Mouse (Mus musculus): ENCODE results near the gene Tmem169. TPM values are rescaled to one million over a fixed set of nuclear protein-coding genes. Genes with fewer than 3 reads are reported as not detected.
A peak's percentile ranks its signal among the peaks of the same experiment; 100 is the strongest.

Gene Tmem169
- polyA plus RNA-seq, 1 experiment from 2014 or later = 0.79 TPM

DNA sequence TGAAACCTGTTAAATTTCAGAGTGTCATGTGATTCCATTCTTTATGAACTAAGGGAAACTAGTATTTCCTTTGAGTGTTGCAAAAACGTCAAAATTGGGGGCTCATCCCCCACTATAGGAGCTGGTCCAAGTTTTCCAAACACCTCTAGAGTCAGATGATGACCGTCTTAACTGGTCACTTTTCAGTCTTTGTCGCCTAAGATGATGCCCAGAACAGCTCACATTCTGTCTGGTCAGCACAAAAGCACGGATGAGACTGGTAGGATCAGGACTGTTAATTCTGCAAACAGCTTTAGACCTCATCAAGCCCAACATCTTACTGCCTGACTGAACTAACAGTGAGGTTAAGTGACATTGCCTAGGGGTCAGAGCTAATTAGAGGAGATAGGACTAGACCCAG lies 24.8 kb downstream of the Tmem169 start:
- Histone ChIP-seq H3K4me3 (replicated peaks) (no peak overlapping the region), H3K4me1 (replicated peaks) (peaks cover 21% of the 10 kb centered on the region), H3K9ac (no peak overlapping the region), H3K27me3 (no peaks in the 10 kb centered on the region), H3K4me2 (no peak overlapping the region), H3K9me3 (replicated peaks) (no peaks in the 10 kb centered on the region), H3K27ac (replicated peaks) (no peak overlapping the region), H3K36me3 (replicated peaks) (peaks cover 3% of the 10 kb centered on the region; the same call in 1 of the 2 replicates)
- ATAC-seq (ENCODE audit: insufficient read depth) = no peak
- 61% methylated on average over 4 of the region's 4 CpGs for WGBS (ENCODE audit: insufficient replicate concordance)

DNA sequence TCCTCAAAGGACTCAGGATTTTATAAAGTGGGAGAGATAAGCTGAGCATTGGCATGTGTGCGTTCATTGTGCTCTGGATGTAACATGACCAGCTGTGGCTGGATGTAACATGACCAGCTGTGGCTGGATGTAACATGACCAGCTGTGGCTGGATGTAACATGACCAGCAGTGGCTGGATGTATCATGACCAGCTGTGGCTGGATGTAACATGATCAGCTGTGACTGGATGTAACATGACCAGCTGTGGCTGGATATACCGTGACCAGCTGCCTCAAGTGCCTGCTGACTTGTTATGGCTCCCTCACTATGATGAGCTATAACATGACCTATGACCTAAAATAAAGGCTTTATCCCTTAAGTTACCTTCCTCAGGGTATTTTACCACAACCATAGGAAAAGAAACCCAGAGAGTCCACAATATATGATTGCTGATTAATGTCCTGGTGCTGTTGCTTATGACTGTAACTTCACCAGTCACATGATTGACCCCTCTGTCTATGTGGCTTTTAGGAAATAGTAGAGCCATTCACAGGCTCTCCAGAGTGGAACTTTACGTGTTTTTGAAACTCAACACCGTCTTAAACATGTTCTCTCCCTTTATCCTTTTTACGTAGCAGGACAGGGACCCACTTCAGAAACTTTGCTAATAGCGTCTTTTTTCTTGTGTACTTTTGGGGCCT lies 25.7 kb downstream of the Tmem169 start:
- Histone ChIP-seq H3K9me3 (replicated peaks) (no peaks in the 10 kb centered on the region), H3K9ac (no peak overlapping the region), H3K4me1 (replicated peaks) (peaks cover 21% of the 10 kb centered on the region), H3K27me3 (no peaks in the 10 kb centered on the region), H3K4me2 (no peak overlapping the region), H3K4me3 (replicated peaks) (no peak overlapping the region), H3K27ac (replicated peaks) (no peak overlapping the region), H3K36me3 (replicated peaks) (peaks cover 5% of the 10 kb centered on the region; the same call in 1 of the 2 replicates)
- 71% methylated on average over 6 of the region's 6 CpGs for WGBS (ENCODE audit: insufficient replicate concordance)
- ATAC-seq (ENCODE audit: insufficient read depth) = no peak

DNA sequence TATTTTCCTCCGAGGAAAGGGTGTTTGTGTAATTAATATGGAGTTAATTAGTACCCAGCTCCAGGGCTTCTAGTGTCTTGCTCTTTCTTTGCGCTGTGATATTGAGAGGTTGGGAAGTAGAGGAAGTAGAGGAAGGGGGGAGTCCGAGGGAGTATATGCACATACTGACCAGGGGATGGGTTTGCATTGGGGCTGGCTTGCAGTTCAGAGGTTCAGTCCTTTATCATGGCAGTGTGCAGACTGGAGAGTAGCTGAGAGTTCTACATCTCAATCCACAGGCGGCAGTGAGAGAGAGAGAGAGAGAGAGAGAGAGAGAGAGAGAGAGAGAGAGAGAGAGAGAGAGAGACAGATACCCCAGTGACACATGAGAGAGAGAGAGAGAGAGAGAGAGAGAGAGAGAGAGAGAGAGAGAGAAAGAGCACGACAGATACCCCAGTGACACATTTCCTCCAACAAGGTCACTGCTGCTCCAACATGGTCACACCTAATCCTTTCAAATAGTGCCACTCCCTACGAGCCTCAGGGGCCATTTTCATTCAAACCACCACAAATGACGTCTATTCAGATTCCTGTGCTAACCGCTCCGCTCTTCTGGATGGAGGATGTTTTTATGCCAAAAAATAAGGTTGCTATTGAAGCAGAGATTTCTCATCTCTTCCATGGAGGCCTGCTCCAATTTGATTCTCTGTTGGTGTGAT lies 28.7 kb downstream of the Tmem169 start:
- Histone ChIP-seq H3K4me2 (no peak overlapping the region), H3K4me3 (replicated peaks) (no peak overlapping the region), H3K27me3 (no peaks in the 10 kb centered on the region), H3K36me3 (replicated peaks) (peaks cover 11% of the 10 kb centered on the region), H3K4me1 (replicated peaks) (peaks cover 10% of the 10 kb centered on the region), H3K9me3 (replicated peaks) (no peaks in the 10 kb centered on the region), H3K27ac (replicated peaks) (no peak overlapping the region), H3K9ac (no peak overlapping the region)
- WGBS (ENCODE audit: insufficient replicate concordance) = 79% methylated on average over 9 of the region's 9 CpGs
- no peak for ATAC-seq (ENCODE audit: insufficient read depth)

DNA sequence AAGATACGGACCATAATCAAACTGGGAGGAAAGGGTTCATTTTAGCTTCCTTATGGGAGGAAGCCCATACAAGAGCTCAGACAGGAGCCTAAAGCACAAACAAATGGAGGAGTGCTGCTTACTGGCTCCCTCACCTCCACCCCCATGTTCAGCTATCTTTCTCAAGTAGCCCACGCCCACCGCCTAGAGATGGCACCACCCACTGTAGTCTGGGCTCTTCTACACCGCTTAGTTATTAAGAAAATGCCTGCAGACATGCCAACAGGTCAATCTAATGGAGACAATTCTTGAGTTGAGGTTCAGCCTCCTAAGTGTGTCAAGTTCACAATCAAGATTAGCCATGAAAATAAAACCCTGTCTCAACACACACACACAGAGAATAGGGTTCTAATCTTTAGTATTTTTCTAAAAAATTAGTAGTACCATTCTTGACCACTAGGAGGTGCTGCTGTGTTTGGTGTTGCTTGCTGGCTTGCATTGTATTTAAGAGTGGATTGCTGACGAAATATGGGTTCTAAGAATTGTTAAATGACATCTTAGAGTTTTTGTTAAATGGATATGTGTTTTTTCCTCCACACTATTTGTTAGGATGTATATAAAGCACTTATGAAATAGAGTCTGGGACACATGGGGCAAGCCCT lies 29.4 kb downstream of the Tmem169 start:
- no peak for ATAC-seq (ENCODE audit: insufficient read depth)
- no peak overlapping the region for H3K27ac ChIP-seq (replicated peaks)
- H3K4me3 ChIP-seq (replicated peaks) = no peak overlapping the region
- H3K9me3 ChIP-seq (replicated peaks) = no peaks in the 10 kb centered on the region
- WGBS (ENCODE audit: insufficient replicate concordance) = 50% methylated on average over 5 of the region's 5 CpGs
- peaks cover 17% of the 10 kb centered on the region for H3K36me3 ChIP-seq (replicated peaks)
- H3K4me2 ChIP-seq = no peak overlapping the region
- H3K9ac ChIP-seq = no peak overlapping the region
- H3K4me1 ChIP-seq (replicated peaks) = peaks cover 4% of the 10 kb centered on the region; the same call in 1 of the 2 replicates
- no peaks in the 10 kb centered on the region for H3K27me3 ChIP-seq

DNA sequence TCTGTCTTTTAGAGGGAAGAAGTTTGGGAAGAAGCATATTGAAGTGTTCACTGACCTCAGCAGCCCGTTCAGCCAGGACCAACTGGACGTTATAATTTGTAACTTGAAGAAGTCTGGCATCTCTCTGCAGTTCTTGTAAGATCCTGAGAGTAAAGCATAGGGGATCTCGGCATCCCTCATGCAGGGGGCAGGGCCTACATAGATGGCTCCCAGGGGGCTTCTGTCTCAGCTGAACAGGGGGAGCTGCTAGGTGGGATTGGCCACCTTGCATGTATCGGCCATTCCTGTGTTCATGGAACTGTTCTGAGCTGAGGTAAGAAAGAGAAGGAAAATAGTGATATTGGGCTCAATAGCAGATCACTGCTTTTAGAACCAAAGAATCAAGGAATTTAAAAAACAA lies 31.3 kb downstream of the Tmem169 start:
- no peaks in the 10 kb centered on the region for H3K4me1 ChIP-seq (replicated peaks)
- H3K27ac ChIP-seq (replicated peaks) = no peak overlapping the region
- H3K9ac ChIP-seq = no peak overlapping the region
- H3K4me3 ChIP-seq (replicated peaks) = no peak overlapping the region
- H3K9me3 ChIP-seq (replicated peaks) = no peaks in the 10 kb centered on the region
- H3K36me3 ChIP-seq (replicated peaks) = peaks cover 30% of the 10 kb centered on the region
- no peaks in the 10 kb centered on the region for H3K27me3 ChIP-seq
- WGBS (ENCODE audit: insufficient replicate concordance) = 75% methylated on average over 4 of the region's 4 CpGs
- ATAC-seq (ENCODE audit: insufficient read depth) = no peak
- H3K4me2 ChIP-seq = no peak overlapping the region

DNA sequence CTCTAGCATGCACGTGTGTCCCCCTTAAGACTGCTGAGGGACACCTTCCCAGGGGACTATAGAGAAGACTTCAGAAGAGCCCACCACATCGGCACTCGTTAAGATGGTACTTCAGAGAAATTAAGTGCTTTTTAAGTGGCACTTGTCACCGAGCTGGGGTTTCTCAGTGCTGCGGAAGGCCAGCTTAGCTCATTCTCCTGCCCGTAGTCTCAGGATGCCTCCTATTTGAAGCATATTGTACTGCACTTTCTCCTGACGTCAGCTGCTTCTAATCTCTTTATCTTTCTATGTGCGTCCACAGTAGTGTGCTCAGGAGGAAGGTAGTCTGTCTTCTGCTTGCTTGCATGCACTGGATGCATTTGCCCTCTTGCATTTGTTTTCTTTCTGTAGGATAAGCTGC lies 32.2 kb downstream of the Tmem169 start:
- H3K9me3 ChIP-seq (replicated peaks) = no peaks in the 10 kb centered on the region
- H3K36me3 ChIP-seq (replicated peaks) = peaks cover 35% of the 10 kb centered on the region
- ATAC-seq (ENCODE audit: insufficient read depth) = no peak
- no peak overlapping the region for H3K4me3 ChIP-seq (replicated peaks)
- no peaks in the 10 kb centered on the region for H3K4me1 ChIP-seq (replicated peaks)
- no peak overlapping the region for H3K27ac ChIP-seq (replicated peaks)
- H3K27me3 ChIP-seq = no peaks in the 10 kb centered on the region
- no peak overlapping the region for H3K4me2 ChIP-seq
- no peak overlapping the region for H3K9ac ChIP-seq
- 68% methylated on average over 8 of the region's 8 CpGs for WGBS (ENCODE audit: insufficient replicate concordance)

DNA sequence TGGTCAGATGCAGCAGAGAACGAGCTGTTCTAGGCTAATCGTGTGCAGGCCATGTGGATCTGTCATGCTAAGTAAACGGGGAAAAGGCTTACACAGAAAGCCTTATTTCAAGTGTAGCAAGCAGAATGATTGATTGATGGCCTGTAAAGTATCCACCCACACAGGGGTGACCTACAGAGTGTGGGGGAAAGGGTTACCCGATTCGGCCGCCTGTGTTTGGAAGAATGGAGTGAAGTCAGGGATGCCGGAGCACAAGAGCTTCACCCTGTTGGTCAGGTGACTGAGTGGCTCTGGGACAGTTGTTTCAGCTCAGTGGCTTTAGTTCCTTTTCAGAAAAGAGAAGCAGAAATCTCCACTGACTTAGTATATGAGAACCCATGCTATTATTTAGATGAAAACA lies 32.7 kb downstream of the Tmem169 start:
- H3K27ac ChIP-seq (replicated peaks) = no peak overlapping the region
- no peak overlapping the region for H3K4me2 ChIP-seq
- no peaks in the 10 kb centered on the region for H3K27me3 ChIP-seq
- H3K36me3 ChIP-seq (replicated peaks) = peaks cover 35% of the 10 kb centered on the region
- no peak overlapping the region for H3K9ac ChIP-seq
- WGBS (ENCODE audit: insufficient replicate concordance) = 76% methylated on average over 7 of the region's 7 CpGs
- H3K4me1 ChIP-seq (replicated peaks) = no peaks in the 10 kb centered on the region
- no peaks in the 10 kb centered on the region for H3K9me3 ChIP-seq (replicated peaks)
- no peak for ATAC-seq (ENCODE audit: insufficient read depth)
- no peak overlapping the region for H3K4me3 ChIP-seq (replicated peaks)

DNA sequence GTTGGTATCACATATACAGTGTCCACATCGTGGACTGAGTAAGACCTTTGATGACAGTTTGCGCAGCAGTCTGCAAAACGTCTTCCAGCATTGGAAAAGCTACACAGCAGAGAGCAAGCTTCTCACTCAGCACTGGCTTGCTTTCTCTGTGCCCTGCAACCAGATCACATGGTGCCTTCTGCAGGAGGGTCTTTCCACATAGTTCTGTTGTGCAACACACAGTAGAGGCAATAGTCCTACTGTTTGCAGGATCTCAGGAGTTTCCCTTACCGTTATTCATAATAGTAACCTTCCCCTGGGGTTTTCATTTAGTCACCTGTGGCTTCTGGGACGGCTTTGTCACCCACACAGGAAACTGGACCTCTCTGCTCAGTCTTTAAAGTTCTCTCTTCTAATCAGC lies 36.6 kb downstream of the Tmem169 start:
- Histone ChIP-seq H3K27me3 (no peaks in the 10 kb centered on the region), H3K4me1 (replicated peaks) (no peaks in the 10 kb centered on the region), H3K9me3 (replicated peaks) (no peaks in the 10 kb centered on the region), H3K9ac (no peak overlapping the region), H3K27ac (replicated peaks) (no peak overlapping the region), H3K36me3 (replicated peaks) (peaks cover 39% of the 10 kb centered on the region), H3K4me2 (no peak overlapping the region), H3K4me3 (replicated peaks) (no peak overlapping the region)
- no peak; the same call in 1 of the 2 replicates for ATAC-seq (ENCODE audit: insufficient read depth)
- WGBS (ENCODE audit: insufficient replicate concordance) = 69% methylated on average over 5 of the region's 5 CpGs

DNA sequence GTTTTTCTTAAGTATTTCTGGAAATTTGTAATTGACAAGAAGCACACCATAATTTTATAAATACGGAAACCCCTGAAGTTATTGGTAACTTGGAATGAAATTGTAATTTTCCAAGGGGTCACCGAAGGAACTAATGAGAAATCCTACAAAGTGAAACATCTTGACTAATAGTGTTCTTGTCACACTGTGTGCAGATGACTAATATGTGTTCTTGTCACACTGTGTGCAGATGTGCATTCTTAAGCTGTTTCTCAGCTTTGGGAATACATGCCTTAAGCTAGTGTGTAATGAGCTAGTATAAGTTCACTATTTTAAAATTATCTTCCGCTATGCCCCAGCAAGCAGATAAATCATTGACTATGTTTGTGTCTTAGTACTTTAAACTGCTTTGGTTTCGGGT lies 39.1 kb downstream of the Tmem169 start:
- Histone ChIP-seq H3K4me2 (no peak overlapping the region), H3K9me3 (replicated peaks) (no peaks in the 10 kb centered on the region), H3K4me3 (replicated peaks) (no peak overlapping the region), H3K27me3 (no peaks in the 10 kb centered on the region), H3K9ac (no peak overlapping the region), H3K4me1 (replicated peaks) (no peaks in the 10 kb centered on the region), H3K27ac (replicated peaks) (no peak overlapping the region), H3K36me3 (replicated peaks) (peaks cover 40% of the 10 kb centered on the region)
- ATAC-seq (ENCODE audit: insufficient read depth) = no peak
- 79% methylated on average over 4 of the region's 4 CpGs for WGBS (ENCODE audit: insufficient replicate concordance)

DNA sequence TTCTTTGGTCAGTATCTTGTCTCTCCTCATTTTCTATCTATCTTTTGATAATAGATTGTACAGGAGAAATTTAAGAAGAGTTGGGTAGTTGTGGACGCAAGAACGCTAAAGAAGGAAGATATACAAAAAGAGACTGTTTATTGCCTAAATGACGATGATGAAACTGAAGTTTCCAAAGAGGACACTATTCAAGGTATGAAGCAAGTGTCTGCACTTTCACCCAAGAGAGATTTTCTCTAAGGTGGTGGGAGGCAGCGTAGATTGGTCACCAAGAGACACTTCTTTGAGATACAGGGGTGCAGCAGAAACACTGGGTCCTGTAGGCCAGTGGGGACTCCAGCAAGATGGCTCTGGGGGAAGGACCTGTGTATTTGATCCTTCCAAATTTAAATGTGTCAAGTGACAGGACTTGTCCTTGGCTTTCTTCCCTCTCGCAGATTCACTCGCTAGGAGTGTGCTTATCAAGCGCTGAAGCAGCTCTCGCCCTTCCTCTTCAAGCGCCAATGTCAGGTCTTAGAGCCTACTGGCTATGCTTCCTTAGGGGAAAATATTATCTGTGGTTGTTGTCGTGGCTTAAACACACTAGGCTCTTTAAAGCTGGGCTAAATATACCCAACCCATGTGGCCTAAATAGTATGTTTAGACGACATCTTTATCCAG lies 42.1 kb downstream of the Tmem169 start:
- Histone ChIP-seq H3K36me3 (replicated peaks) (peaks cover 34% of the 10 kb centered on the region), H3K9ac (no peak overlapping the region)

DNA sequence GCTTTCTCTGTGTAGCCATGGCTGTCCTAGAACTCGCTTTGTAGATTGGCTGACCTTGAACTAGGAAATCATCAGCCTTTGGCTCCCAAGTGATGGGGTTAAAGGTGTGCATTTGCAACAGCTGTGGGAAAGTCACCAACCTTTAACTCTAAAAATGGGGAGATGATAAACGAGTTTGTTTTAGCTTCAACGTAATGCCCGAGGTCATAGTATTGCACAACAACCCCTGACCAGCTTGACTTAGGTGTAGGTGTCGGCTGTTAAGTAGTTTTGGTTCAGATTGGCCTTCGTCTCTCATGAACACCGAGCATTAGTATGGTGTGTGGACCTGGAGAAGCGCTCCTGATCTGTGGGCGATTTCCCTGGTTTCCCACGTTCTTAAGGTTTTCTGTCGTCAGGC lies 50.6 kb downstream of the Tmem169 start:
- Histone ChIP-seq H3K36me3 (replicated peaks) (peaks cover 18% of the 10 kb centered on the region), H3K27ac (replicated peaks) (no peak overlapping the region), H3K27me3 (no peaks in the 10 kb centered on the region), H3K4me2 (no peak overlapping the region), H3K9ac (no peak overlapping the region), H3K4me3 (replicated peaks) (no peak overlapping the region), H3K4me1 (replicated peaks) (no peaks in the 10 kb centered on the region), H3K9me3 (replicated peaks) (no peaks in the 10 kb centered on the region)
- WGBS (ENCODE audit: insufficient replicate concordance) = 76% methylated on average over 11 of the region's 11 CpGs
- ATAC-seq (ENCODE audit: insufficient read depth) = peak; percentile 51

More for the DNA sequence above, 42.1 kb downstream of the Tmem169 start:
- Histone ChIP-seq H3K27ac (replicated peaks) (peak overlapping the region; percentile 34; the same call in 1 of the 2 replicates), H3K4me1 (replicated peaks) (no peaks in the 10 kb centered on the region), H3K27me3 (no peaks in the 10 kb centered on the region), H3K4me3 (replicated peaks) (no peak overlapping the region), H3K9me3 (replicated peaks) (no peaks in the 10 kb centered on the region), H3K4me2 (no peak overlapping the region)
- no peak for ATAC-seq (ENCODE audit: insufficient read depth)
- WGBS (ENCODE audit: insufficient replicate concordance) = 72% methylated on average over 11 of the region's 11 CpGs
